Mouse (Mus musculus): ENCODE measurements around the gene Enox1.

- TF ChIP-seq CTCF (conservative IDR thresholded peaks at IDR 0.05; ENCODE audit: low read length) (no peak), POU5F1 (IDR thresholded peaks at IDR 0.05; ENCODE audit: borderline replicate concordance, low read length) (no peak), NANOG (IDR thresholded peaks at IDR 0.05; ENCODE audit: borderline replicate concordance, low read length) (no peak)
Observed at GRCm38 (mm10) chr14:77546531-77547274, 390.1 kb downstream of the Enox1 start.
